Mouse (Mus musculus) liver, embryonic 12.5 days (tissue): Measurements from ENCODE around the gene Cmtm2b. TPM values are rescaled to one million over a fixed set of nuclear protein-coding genes. Genes with fewer than 3 reads are reported as not detected.

Experiments
- ATAC-seq: fragments of 200-750 bp; cut with Nextera tagmentation; 2 replicates; pipeline ENCODE4 v1.8.0; 2017; ENCODE audit warnings: moderate number of reproducible peaks, mild to moderate bottlenecking, moderate library complexity
- H3K27ac ChIP-seq: fragments of 300-500 bp; sonication (generic); 2 replicates; pipeline ENCODE4 v1.5.1; 2016; ENCODE audit warnings: mild to moderate bottlenecking
- H3K27me3 ChIP-seq: fragments of 300-500 bp; sonication (generic); replicated peaks from 2 replicates; pipeline ENCODE4 v1.6.1; 2016; ENCODE audit warnings: mild to moderate bottlenecking, moderate library complexity
- H3K36me3 ChIP-seq: fragments of 300-500 bp; sonication (generic); 2 replicates; pipeline ENCODE4 v1.6.1; 2016; ENCODE audit warnings: mild to moderate bottlenecking, moderate library complexity
- H3K4me1 ChIP-seq: fragments of 300-500 bp; sonication (generic); 2 replicates; pipeline ENCODE4 v1.6.1; 2016
- H3K4me2 ChIP-seq: fragments of 300-500 bp; sonication (generic); 2 replicates; pipeline ENCODE4 v1.6.1; 2016; ENCODE audit warnings: mild to moderate bottlenecking, moderate library complexity
- H3K4me3 ChIP-seq: fragments of 300-500 bp; sonication (generic); 2 replicates; pipeline ENCODE4 v1.5.1; 2016; ENCODE audit warnings: mild to moderate bottlenecking, moderate library complexity
- H3K9ac ChIP-seq: fragments of 300-500 bp; sonication (generic); 2 replicates; pipeline ENCODE4 v1.6.1; 2016; ENCODE audit warnings: mild to moderate bottlenecking, moderate library complexity
- H3K9me3 ChIP-seq: fragments of 300-500 bp; sonication (generic); replicated peaks from 2 replicates; pipeline ENCODE4 v1.6.1; 2016; ENCODE audit warnings: mild to moderate bottlenecking, moderate library complexity
- WGBS: fragments of 180-500 bp; shearing (Covaris S2); methylation state at CpG from one replicate; pipeline ENCODE4 v1.1.7; 2016; ENCODE audit not compliant: insufficient replicate concordance; 5-methylcytosine and 5-hydroxymethylcytosine counted together
- polyA plus RNA-seq: library from polyadenylated mRNA; unstranded; fragments of >200 nt; fragmentation: Nextera tagmentation; extraction: Ambion mirVana; gene quantifications from 2 replicates; pipeline ENCODE4 v1.2.1, GENCODE M21; 2016

The Cmtm2b gene
- polyA plus RNA-seq, 1 experiment from 2014 or later: not detected

GRCm38 (mm10) chr8:104333786-104334185, 11.8 kb downstream of the Cmtm2b start:
- ATAC-seq: peak; percentile 56
- Histone ChIP-seq H3K4me2 (peak overlapping the region; percentile 24; the same call in 1 of the 2 replicates), H3K9me3 (no peaks in the 10 kb centered on the region), H3K9ac (no peak overlapping the region), H3K4me3 (no peak overlapping the region), H3K36me3 (no peaks in the 10 kb centered on the region), H3K27me3 (no peaks in the 10 kb centered on the region), H3K4me1 (peaks cover 16% of the 10 kb centered on the region), H3K27ac (peak overlapping the region; percentile 45; the same call in 1 of the 2 replicates)
- 27% methylated on average over 5 of the region's 5 CpGs for WGBS

GRCm38 (mm10) chr8:104334196-104334595, 12.2 kb downstream of the Cmtm2b start:
- no peak for ATAC-seq
- H3K4me3 ChIP-seq: no peak overlapping the region
- no peaks in the 10 kb centered on the region for H3K36me3 ChIP-seq
- H3K27me3 ChIP-seq: no peaks in the 10 kb centered on the region
- no peak overlapping the region for H3K4me2 ChIP-seq
- no peak overlapping the region for H3K27ac ChIP-seq
- 85% methylated on average over 1 of the region's 1 CpGs for WGBS
- H3K4me1 ChIP-seq: peaks cover 19% of the 10 kb centered on the region
- no peak overlapping the region for H3K9ac ChIP-seq
- no peaks in the 10 kb centered on the region for H3K9me3 ChIP-seq

GRCm38 (mm10) chr8:104336806-104337205, 14.8 kb downstream of the Cmtm2b start:
- Histone ChIP-seq H3K4me3 (no peak overlapping the region), H3K4me2 (no peak overlapping the region), H3K9me3 (no peaks in the 10 kb centered on the region), H3K27ac (no peak overlapping the region), H3K27me3 (peaks cover 16% of the 10 kb centered on the region), H3K4me1 (peaks cover 37% of the 10 kb centered on the region), H3K36me3 (no peaks in the 10 kb centered on the region), H3K9ac (no peak overlapping the region)
- no peak for ATAC-seq
- WGBS: 53% methylated on average over 1 of the region's 1 CpGs

- Histone ChIP-seq H3K4me2 (no peak overlapping the region), H3K9me3 (no peaks in the 10 kb centered on the region), H3K9ac (no peak overlapping the region), H3K36me3 (no peaks in the 10 kb centered on the region), H3K4me3 (no peak overlapping the region), H3K27me3 (peaks cover 16% of the 10 kb centered on the region), H3K27ac (no peak overlapping the region), H3K4me1 (peaks cover 36% of the 10 kb centered on the region)
- ATAC-seq: no peak
- whole genome bisulfite sequencing: 36% methylated on average over 3 of the region's 3 CpGs
These were observed 15.9 kb downstream of the Cmtm2b start for GRCm38 (mm10) chr8:104337890-104338289.

GRCm38 (mm10) chr8:104339229-104339982, 17.4 kb downstream of the Cmtm2b start, which contains the start of gene Cmtm3:
Gene Cmtm3 (plus strand): TSS chr8:104339410.
- Histone ChIP-seq H3K4me1 (peaks cover 23% of the 10 kb centered on the region), H3K9me3 (no peaks in the 10 kb centered on the region), H3K36me3 (0 out of 2 replicates have a peak, but pooled peaks cover 3% of the 10 kb centered on the region), H3K4me3 (peak within 1 kb of the TSS; percentile 62), H3K4me2 (peak within 1 kb of the TSS; percentile 84), H3K9ac (peak within 1 kb of the TSS; percentile 73), H3K27ac (peak within 1 kb of the TSS; percentile 25), H3K27me3 (peaks cover 16% of the 10 kb centered on the region)
- WGBS: 24% methylated on average over 18 of the region's 18 CpGs
- no peak for ATAC-seq

- WGBS: 5% methylated on average over 6 of the region's 6 CpGs
- H3K4me1 ChIP-seq: peaks cover 23% of the 10 kb centered on the region
- ATAC-seq: no peak
These were observed 17.9 kb downstream of the Cmtm2b start for GRCm38 (mm10) chr8:104339983-104340232.

GRCm38 (mm10) chr8:104340233-104341105, 18.4 kb downstream of the Cmtm2b start:
- 2% methylated on average over 48 of the region's 54 CpGs for WGBS
- H3K9ac ChIP-seq: peak overlapping the region; percentile 73
- peaks cover 16% of the 10 kb centered on the region for H3K27me3 ChIP-seq
- ATAC-seq: peak; percentile 71
- no peaks in the 10 kb centered on the region for H3K9me3 ChIP-seq
- H3K27ac ChIP-seq: peak overlapping the region; percentile 67
- peak overlapping the region; percentile 62 for H3K4me3 ChIP-seq
- H3K4me2 ChIP-seq: peak overlapping the region; percentile 84
- H3K4me1 ChIP-seq: peaks cover 23% of the 10 kb centered on the region
- 0 out of 2 replicates have a peak, but pooled peaks cover 6% of the 10 kb centered on the region for H3K36me3 ChIP-seq

More at GRCm38 (mm10) chr8:104339983-104340232, 17.9 kb downstream of the Cmtm2b start:
- Histone ChIP-seq H3K4me3 (peak overlapping the region; percentile 62), H3K9me3 (no peaks in the 10 kb centered on the region), H3K9ac (peak overlapping the region; percentile 73), H3K27me3 (peaks cover 16% of the 10 kb centered on the region), H3K27ac (peak overlapping the region; percentile 25; the same call in 1 of the 2 replicates), H3K4me2 (peak overlapping the region; percentile 84), H3K36me3 (0 out of 2 replicates have a peak, but pooled peaks cover 6% of the 10 kb centered on the region)

- WGBS: 2% methylated on average over 24 of the region's 24 CpGs
- peak overlapping the region; percentile 84 for H3K4me2 ChIP-seq
- peak overlapping the region; percentile 67 for H3K27ac ChIP-seq
- no peaks in the 10 kb centered on the region for H3K9me3 ChIP-seq
- 0 out of 2 replicates have a peak, but pooled peaks cover 7% of the 10 kb centered on the region for H3K36me3 ChIP-seq
- peak overlapping the region; percentile 73 for H3K9ac ChIP-seq
- peak overlapping the region; percentile 62 for H3K4me3 ChIP-seq
- peaks cover 16% of the 10 kb centered on the region for H3K27me3 ChIP-seq
- peaks cover 23% of the 10 kb centered on the region for H3K4me1 ChIP-seq
- ATAC-seq: peak; percentile 55
These were observed 19.1 kb downstream of the Cmtm2b start for GRCm38 (mm10) chr8:104341106-104341561.

- WGBS: 52% methylated on average over 6 of the region's 6 CpGs
- Histone ChIP-seq H3K27me3 (peaks cover 16% of the 10 kb centered on the region), H3K4me3 (peak overlapping the region; percentile 62; the same call in 1 of the 2 replicates), H3K9ac (no peak overlapping the region), H3K9me3 (no peaks in the 10 kb centered on the region), H3K4me2 (peak overlapping the region; percentile 84), H3K4me1 (peaks cover 23% of the 10 kb centered on the region), H3K27ac (no peak overlapping the region), H3K36me3 (peaks cover 13% of the 10 kb centered on the region)
- no peak for ATAC-seq
These were observed 19.6 kb downstream of the Cmtm2b start for GRCm38 (mm10) chr8:104341678-104342077.

DNA sequence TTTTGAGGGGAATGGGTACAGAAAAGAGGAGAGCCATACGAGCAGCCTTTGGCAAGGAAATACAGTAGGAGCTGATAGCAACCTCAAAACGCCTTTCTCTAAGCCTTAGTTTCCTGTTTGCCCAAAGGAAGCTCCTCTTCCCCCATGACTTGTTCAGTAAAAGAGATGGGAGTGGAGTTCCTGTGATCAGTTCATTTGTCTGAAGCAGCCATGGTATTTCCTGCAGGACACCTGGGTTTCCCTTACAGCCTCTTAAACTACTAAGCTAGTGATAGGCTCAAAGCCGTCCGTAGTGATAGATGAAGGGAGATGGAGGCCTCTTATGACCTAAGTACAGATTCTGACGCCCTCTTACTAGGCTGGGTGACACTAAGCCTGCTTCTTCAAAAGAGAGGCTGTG, 20.4 kb downstream of the Cmtm2b start:
- Histone ChIP-seq H3K4me2 (no peak overlapping the region; the same call in 1 of the 2 replicates), H3K36me3 (peaks cover 19% of the 10 kb centered on the region), H3K4me1 (peaks cover 29% of the 10 kb centered on the region), H3K27me3 (peaks cover 16% of the 10 kb centered on the region), H3K4me3 (no peak overlapping the region), H3K9ac (no peak overlapping the region), H3K9me3 (no peaks in the 10 kb centered on the region), H3K27ac (no peak overlapping the region)
- 42% methylated on average over 5 of the region's 5 CpGs for WGBS
- ATAC-seq: no peak

DNA sequence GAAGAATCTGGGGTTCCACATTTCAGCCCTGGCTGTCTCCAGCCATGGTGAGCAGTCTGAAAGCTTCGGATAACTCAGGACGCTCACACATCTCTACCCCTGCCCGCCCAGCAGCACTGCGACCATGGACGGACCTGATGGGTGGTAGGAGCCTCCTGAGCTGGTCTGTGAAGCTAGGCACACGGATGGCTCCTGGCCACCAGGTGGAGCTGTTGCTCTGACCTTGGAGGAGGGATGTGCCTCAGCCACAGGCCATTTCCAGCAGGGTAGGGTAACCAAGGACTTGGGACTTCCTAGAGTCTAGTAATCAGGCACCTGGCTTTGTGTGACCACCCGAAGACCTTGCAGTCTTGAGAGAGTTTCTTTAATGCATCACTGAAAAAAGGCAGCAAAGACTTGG, 21.9 kb downstream of the Cmtm2b start:
- H3K27me3 ChIP-seq: peaks cover 16% of the 10 kb centered on the region
- peak; percentile 45 for ATAC-seq
- H3K9ac ChIP-seq: no peak overlapping the region
- H3K4me3 ChIP-seq: no peak overlapping the region
- H3K9me3 ChIP-seq: no peaks in the 10 kb centered on the region
- H3K27ac ChIP-seq: no peak overlapping the region
- WGBS: 22% methylated on average over 7 of the region's 7 CpGs
- H3K4me1 ChIP-seq: peaks cover 30% of the 10 kb centered on the region
- H3K4me2 ChIP-seq: no peak overlapping the region
- H3K36me3 ChIP-seq: peaks cover 25% of the 10 kb centered on the region

- no peak overlapping the region for H3K27ac ChIP-seq
- H3K9ac ChIP-seq: no peak overlapping the region
- H3K27me3 ChIP-seq: peaks cover 12% of the 10 kb centered on the region
- no peak overlapping the region for H3K4me2 ChIP-seq
- no peaks in the 10 kb centered on the region for H3K9me3 ChIP-seq
- WGBS: 80% methylated on average over 5 of the region's 5 CpGs
- peaks cover 25% of the 10 kb centered on the region for H3K36me3 ChIP-seq
- ATAC-seq: no peak
- H3K4me3 ChIP-seq: no peak overlapping the region
- H3K4me1 ChIP-seq: peaks cover 29% of the 10 kb centered on the region
These were observed 22.6 kb downstream of the Cmtm2b start for GRCm38 (mm10) chr8:104344622-104345021.
